Mouse (Mus musculus) embryonic facial prominence, embryonic 10.5 days (tissue): ENCODE results near the gene Eaf2. TPM values are rescaled to one million over a fixed set of nuclear protein-coding genes. Genes with fewer than 3 reads are reported as not detected.
"Not testable (repeated sequence)": the region's sequence is repeated elsewhere in the genome, so short reads cannot be mapped to it uniquely, and the experiment has no call there.

Experiments
- DNase-seq: peaks from one replicate; pipeline ENCODE4 v3.0.0-alpha.2; 2017; ENCODE audit warnings: low spot score
- H3K27ac ChIP-seq: fragments of 300-500 bp; sonication (generic); replicated peaks from 2 replicates; pipeline ENCODE4 v1.5.1; 2016; ENCODE audit warnings: mild to moderate bottlenecking
- H3K27me3 ChIP-seq: fragments of 300-500 bp; sonication (generic); replicated peaks from 2 replicates; pipeline ENCODE4 v1.6.1; 2016; ENCODE audit warnings: low read depth, mild to moderate bottlenecking; ENCODE audit not compliant: poor library complexity, severe bottlenecking
- H3K36me3 ChIP-seq: fragments of 300-500 bp; sonication (generic); replicated peaks from 2 replicates; pipeline ENCODE4 v1.6.1; 2016; ENCODE audit warnings: mild to moderate bottlenecking, moderate library complexity
- H3K4me1 ChIP-seq: fragments of 300-500 bp; sonication (generic); 2 replicates; pipeline ENCODE4 v1.6.1; 2016
- H3K4me3 ChIP-seq: fragments of 300-500 bp; sonication (generic); 2 replicates; pipeline ENCODE4 v1.5.1; 2016; ENCODE audit warnings: mild to moderate bottlenecking, moderate library complexity
- H3K9me3 ChIP-seq: fragments of 300-500 bp; sonication (generic); 2 replicates; pipeline ENCODE4 v1.6.1; 2016; ENCODE audit warnings: mild to moderate bottlenecking
- WGBS: fragments of 180-500 bp; shearing (Covaris S2); methylation state at CpG from one replicate; pipeline ENCODE4 v1.1.7; 2016; 5-methylcytosine and 5-hydroxymethylcytosine counted together
- polyA plus RNA-seq: library from polyadenylated mRNA; unstranded; fragments of >200 nt; fragmentation: Nextera tagmentation; extraction: Ambion mirVana; gene quantifications from 2 replicates; pipeline ENCODE4 v1.2.1, GENCODE M21; 2016

Eaf2 gene
- polyA plus RNA-seq, 1 experiment from 2014 or later, result 1.4 TPM

DNA sequence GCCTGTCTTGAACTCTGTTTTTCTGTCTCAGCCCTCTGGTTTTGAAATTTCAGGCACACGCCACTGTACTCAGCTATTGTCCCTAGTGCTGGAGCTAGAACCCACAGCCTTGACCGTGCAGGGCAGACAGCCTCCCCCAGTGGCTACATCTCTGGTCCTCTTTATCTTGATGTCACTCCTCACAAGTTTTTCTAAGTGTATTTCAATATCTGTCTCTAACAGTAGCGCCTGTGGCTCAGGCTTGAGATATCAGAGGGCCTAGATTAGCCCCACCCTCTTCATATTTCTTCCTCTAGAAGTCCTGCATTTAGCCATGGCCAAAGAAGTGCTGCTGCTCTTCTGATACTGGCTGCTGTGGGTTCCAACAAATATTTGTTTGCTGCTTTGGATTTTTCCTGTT is 15.8 kb upstream of the Eaf2 start:
- WGBS, result 90% methylated on average over 3 of the region's 3 CpGs
- Histone ChIP-seq H3K36me3 (peaks cover 86% of the 10 kb centered on the region), H3K4me1 (no peaks in the 10 kb centered on the region), H3K9me3 (no peaks in the 10 kb centered on the region), H3K27me3 (no peaks in the 10 kb centered on the region), H3K27ac (no peak overlapping the region), H3K4me3 (no peak overlapping the region)
- no peak for DNase-seq

DNA sequence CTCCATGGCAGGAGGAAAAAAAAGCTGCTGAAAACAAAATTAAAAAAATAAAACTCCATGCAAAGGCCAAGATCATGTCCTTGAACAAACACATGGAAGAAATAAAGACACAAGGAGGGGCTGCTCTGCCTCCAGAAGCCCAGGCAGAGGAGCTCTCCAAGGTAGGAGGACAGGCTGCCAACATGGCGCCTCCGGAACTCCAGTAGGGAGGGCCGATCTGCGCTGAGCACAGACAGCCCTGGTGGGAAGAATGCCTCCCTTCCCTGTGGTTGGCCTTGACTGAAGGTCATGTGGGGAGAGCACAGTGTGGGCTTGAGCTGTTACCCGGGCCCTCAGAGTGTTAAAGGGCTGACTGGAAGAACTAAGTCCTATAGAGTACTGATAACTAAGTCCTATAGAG is 12.7 kb upstream of the Eaf2 start:
- no peak for DNase-seq
- H3K27ac ChIP-seq, result no peak overlapping the region
- H3K36me3 ChIP-seq, result peaks cover 64% of the 10 kb centered on the region
- H3K4me1 ChIP-seq, result no peaks in the 10 kb centered on the region
- H3K4me3 ChIP-seq, result no peak overlapping the region
- no peaks in the 10 kb centered on the region for H3K27me3 ChIP-seq
- 84% methylated on average over 5 of the region's 5 CpGs for WGBS
- H3K9me3 ChIP-seq, result no peaks in the 10 kb centered on the region

DNA sequence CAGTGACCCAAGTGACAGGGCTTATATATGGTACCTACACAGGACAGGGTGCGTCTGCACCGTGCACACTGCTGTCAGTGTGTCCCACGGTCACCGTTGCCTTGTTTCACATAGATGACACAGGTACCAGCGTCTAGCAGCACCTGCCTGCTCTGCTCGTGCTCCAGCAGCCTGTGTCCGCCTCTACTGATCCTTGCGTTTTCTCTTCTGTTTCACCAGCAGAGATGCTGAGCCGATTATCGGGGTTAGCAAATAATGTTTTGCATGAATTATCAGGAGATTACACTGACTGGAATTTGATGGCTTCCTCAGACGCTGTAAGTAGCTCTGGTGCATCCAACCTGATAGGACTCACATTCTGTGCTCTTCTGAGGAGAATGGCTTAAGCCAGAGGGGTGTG is 11.1 kb upstream of the Eaf2 start:
- WGBS, result 93% methylated on average over 11 of the region's 11 CpGs
- Histone ChIP-seq H3K36me3 (peaks cover 49% of the 10 kb centered on the region), H3K27ac (no peak overlapping the region), H3K4me3 (no peak overlapping the region), H3K27me3 (no peaks in the 10 kb centered on the region), H3K9me3 (no peaks in the 10 kb centered on the region), H3K4me1 (no peaks in the 10 kb centered on the region)
- no peak for DNase-seq

DNA sequence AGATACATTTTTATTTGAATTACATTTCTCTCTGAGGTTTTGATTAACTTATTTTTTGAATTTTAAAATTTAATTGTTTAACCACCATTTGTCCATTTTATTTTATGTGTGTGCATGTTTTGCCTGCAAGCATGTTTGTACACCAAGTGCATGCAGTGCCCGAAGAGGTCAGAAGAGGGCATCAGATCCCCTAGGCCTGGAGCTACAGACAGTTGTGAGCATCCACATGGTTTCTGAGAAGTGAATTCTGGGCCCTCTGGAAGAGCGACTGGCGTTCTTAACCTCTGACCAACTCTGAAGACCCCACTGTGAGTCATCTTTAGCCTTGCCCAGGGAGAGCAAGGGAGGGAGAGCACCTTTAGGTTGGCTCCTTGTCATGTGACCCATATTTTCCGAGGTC is 10.1 kb upstream of the Eaf2 start:
- H3K36me3 ChIP-seq, result peaks cover 41% of the 10 kb centered on the region
- no peak overlapping the region for H3K4me3 ChIP-seq
- DNase-seq, result peak; percentile 45
- H3K4me1 ChIP-seq, result no peaks in the 10 kb centered on the region
- H3K27me3 ChIP-seq, result no peaks in the 10 kb centered on the region
- no peak overlapping the region for H3K27ac ChIP-seq
- 79% methylated on average over 4 of the region's 4 CpGs for WGBS
- no peaks in the 10 kb centered on the region for H3K9me3 ChIP-seq

DNA sequence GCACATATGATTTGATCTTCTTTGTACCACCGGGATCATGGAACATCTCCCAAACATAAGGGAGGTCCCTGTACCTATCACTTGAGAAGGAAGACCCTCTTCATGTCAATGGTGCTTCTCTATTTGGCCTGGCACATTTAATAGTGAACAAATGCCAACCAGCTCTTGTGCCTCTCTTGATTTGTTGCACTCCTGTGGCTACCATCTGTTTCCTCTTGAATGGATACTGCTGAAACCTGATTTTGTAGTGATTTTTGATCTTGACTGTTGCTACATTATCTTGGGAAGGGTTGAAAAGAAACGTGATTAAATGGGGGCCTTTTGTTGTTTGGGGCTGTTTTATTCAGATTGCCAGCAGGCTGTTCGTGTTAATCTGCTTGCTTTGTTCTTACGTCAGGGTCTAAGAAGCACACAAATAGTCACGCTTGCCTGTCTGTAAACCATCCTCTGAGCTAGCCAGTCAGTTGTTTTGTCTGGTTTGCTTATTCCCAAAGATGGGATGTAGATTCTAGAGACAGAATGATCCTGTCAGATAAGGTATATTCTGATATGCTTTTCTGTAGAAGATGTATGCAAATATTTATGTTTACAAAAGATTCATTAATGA is 8.0 kb upstream of the Eaf2 start:
- DNase-seq, result no peak
- Histone ChIP-seq H3K36me3 (peaks cover 26% of the 10 kb centered on the region), H3K27ac (no peak overlapping the region), H3K4me3 (no peak overlapping the region), H3K4me1 (no peaks in the 10 kb centered on the region), H3K27me3 (no peaks in the 10 kb centered on the region), H3K9me3 (no peaks in the 10 kb centered on the region)
- 66% methylated on average over 5 of the region's 5 CpGs for WGBS

DNA sequence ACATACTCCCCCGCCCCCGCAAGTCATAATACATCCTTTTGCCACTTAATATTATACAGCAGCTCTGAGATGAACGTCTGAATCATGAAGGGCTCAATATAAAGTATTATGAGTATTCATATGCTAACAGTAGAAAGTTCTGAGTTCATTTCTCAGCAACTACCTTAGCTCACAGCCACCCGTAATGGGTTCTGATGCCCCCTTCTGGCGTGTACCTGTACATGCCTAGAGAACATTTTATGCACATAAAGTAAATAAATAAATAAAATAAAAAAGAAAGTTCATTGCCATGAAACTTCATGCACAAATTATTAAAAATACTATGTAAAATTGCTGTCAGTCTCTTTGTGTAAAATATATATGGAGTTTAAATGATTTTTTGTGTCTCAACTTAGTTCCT is 2.5 kb upstream of the Eaf2 start:
- peaks cover 7% of the 10 kb centered on the region for H3K36me3 ChIP-seq
- 79% methylated on average over 5 of the region's 5 CpGs for WGBS
- H3K27ac ChIP-seq, result no peak overlapping the region
- no peaks in the 10 kb centered on the region for H3K9me3 ChIP-seq
- H3K4me1 ChIP-seq, result peaks cover 12% of the 10 kb centered on the region
- H3K4me3 ChIP-seq, result no peak overlapping the region
- DNase-seq, result no peak
- no peaks in the 10 kb centered on the region for H3K27me3 ChIP-seq

DNA sequence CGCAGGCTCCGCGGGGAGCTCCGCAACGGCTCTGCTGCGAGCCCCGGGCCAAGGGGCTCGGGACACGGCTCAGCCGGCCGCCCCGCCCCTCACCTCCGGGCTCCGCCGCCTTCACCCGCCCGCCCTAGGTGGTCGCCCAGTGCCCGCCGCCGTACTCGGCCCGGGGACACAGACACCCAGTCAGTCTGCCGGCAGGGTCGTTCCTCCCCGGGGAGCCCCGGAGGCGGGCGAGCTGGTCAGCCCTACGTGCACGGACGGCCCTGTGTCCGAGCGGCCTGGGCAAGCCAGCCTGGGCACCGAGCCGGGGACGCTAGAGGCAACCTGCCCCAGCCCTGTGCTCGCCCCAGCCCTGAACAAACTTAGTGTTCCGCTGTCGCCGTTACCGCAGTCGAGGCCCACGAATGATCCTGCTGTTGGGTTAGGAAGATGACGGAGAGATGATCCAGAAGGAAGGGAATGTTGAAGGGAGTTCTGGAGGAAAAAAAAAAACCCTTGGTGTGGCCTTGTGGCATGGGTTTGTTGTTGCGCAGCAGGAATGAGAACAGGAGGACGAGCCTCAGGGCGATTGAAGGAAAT is 561 bp upstream of the Eaf2 start:
- DNase-seq, result no peak
- WGBS, result under 1% methylated on average over 48 of the region's 48 CpGs

DNA sequence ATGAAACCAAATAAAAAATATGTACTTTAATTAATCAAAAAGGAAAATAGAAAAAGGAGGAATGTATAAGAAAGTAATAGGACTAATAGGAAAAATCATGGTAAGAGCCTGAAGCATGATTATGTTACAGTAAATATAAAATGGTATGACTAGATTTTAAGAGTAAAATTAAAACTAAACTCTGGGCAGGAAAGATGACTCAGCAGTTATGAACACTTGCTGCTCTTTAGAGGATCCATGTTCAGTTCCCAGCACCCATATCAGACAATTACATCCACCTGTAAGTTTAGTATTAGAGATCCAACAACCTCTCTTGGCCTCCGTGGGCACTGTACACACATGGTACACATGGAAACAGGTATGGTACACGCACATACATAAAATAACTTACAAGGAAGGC is 5.4 kb downstream of the Eaf2 start:
- DNase-seq, result no peak
- no peak overlapping the region for H3K4me3 ChIP-seq
- H3K4me1 ChIP-seq, result peaks cover 7% of the 10 kb centered on the region
- WGBS, result 96% methylated on average over 2 of the region's 2 CpGs
- H3K36me3 ChIP-seq, result peaks cover 79% of the 10 kb centered on the region
- no peaks in the 10 kb centered on the region for H3K27me3 ChIP-seq
- H3K27ac ChIP-seq, result no peak overlapping the region
- no peaks in the 10 kb centered on the region for H3K9me3 ChIP-seq

More for the DNA sequence above, 561 bp upstream of the Eaf2 start:
- Histone ChIP-seq H3K4me3 (peak overlapping the region; percentile 86), H3K4me1 (peaks cover 12% of the 10 kb centered on the region), H3K36me3 (peaks cover 26% of the 10 kb centered on the region), H3K27ac (peak overlapping the region; percentile 86), H3K27me3 (no peaks in the 10 kb centered on the region), H3K9me3 (no peaks in the 10 kb centered on the region)

DNA sequence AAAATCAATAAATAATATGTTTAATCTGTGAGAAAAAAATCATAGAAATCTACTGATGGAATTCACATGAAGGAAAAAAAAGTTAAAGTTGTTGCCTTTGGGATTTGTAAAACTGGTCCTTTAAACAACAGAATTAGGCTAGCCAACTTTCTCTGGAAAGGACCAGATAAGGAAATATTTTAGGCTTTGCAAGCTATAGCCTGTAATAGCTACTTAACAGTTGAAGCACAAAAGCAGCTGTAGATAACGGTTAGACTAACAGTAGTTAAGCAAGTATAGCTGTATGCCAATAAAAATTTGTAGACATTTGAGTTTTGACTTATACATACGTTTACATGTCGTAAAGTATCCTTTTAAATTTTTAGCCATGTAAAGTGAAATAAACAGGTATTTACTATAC is 11.2 kb downstream of the Eaf2 start:
- no peak for DNase-seq
- no peaks in the 10 kb centered on the region for H3K9me3 ChIP-seq
- no peak overlapping the region for H3K27ac ChIP-seq
- 96% methylated on average over 3 of the region's 3 CpGs for WGBS
- H3K4me1 ChIP-seq, result no peaks in the 10 kb centered on the region
- H3K36me3 ChIP-seq, result peaks cover 79% of the 10 kb centered on the region
- no peak overlapping the region for H3K4me3 ChIP-seq
- no peaks in the 10 kb centered on the region for H3K27me3 ChIP-seq

DNA sequence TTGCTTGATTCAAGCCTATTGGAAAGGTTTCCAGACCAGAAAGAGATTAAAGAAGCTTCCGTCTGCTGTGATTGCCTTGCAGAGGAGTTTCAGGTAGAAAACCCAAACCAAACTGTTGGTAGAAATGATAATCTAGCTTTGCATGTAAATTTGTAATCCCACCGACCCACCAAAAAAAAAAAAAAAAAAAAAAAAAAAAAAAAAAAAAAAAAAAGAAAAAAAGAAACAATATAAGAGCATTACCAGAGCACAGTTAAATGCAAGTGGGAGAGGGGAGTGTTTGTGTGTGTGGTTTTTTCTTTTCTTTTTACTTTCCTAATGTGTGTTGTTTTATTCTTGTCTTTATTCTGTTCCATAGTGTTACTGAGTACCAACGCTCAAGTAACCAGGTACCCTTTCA is 23.6 kb downstream of the Eaf2 start:
- DNase-seq, result no peak
- Histone ChIP-seq H3K4me1 (no peaks in the 10 kb centered on the region), H3K36me3 (peaks cover 84% of the 10 kb centered on the region), H3K9me3 (no peaks in the 10 kb centered on the region), H3K4me3 (no peak overlapping the region), H3K27me3 (no peaks in the 10 kb centered on the region), H3K27ac (no peak overlapping the region)
- 93% methylated on average over 3 of the region's 3 CpGs for WGBS

DNA sequence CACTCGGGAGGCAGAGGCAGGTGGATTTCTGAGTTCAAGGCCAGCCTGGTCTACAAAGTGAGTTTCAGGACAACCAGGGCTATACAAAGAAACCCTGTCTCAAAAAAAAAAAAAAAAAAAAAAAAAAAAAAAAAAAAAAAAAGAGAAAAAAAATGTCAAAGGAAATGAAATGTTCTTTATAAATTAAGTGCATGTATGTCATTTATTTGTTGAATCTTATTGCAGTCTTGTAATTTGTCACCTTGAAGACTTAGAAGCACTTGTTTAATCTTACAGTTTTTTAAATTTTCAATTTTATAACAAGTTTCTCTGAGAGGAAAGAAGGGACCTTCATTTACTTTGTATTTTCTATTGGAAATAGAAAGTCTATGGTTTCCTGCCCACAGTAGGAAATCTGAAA is 27.9 kb downstream of the Eaf2 start:
- not testable (repeated sequence) for H3K27ac ChIP-seq, H3K9me3 ChIP-seq, H3K4me3 ChIP-seq, H3K27me3 ChIP-seq, DNase-seq, H3K4me1 ChIP-seq
- peaks cover 81% of the 10 kb centered on the region for H3K36me3 ChIP-seq
- WGBS, result 98% methylated on average over 1 of the region's 1 CpGs

DNA sequence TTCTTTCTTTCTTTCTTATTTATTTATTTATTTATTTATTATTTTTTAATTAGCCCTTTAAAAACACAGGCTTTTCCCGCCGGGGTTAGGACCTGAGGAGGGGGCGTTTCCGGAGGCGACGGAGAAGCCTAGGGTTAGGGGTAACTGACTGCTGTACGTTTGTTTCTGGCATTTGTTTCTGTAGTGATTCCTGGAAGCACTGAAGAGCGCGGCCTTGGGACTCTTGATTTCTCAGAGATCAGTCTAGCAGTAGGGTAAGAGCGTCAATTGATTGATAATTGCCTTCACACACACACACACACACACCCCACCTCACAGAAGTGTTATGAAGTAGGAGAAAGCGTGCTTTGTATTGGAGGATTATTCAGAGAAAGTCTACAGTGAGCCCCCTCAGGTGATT is 46.0 kb downstream of the Eaf2 start:
- DNase-seq, result no peak
- H3K27me3 ChIP-seq, result peaks cover 18% of the 10 kb centered on the region
- H3K9me3 ChIP-seq, result no peaks in the 10 kb centered on the region
- peaks cover 26% of the 10 kb centered on the region for H3K36me3 ChIP-seq
- H3K4me1 ChIP-seq, result peaks cover 14% of the 10 kb centered on the region
- 5% methylated on average over 11 of the region's 11 CpGs for WGBS
- H3K4me3 ChIP-seq, result peak overlapping the region; percentile 90
- peak overlapping the region; percentile 97 for H3K27ac ChIP-seq

DNA sequence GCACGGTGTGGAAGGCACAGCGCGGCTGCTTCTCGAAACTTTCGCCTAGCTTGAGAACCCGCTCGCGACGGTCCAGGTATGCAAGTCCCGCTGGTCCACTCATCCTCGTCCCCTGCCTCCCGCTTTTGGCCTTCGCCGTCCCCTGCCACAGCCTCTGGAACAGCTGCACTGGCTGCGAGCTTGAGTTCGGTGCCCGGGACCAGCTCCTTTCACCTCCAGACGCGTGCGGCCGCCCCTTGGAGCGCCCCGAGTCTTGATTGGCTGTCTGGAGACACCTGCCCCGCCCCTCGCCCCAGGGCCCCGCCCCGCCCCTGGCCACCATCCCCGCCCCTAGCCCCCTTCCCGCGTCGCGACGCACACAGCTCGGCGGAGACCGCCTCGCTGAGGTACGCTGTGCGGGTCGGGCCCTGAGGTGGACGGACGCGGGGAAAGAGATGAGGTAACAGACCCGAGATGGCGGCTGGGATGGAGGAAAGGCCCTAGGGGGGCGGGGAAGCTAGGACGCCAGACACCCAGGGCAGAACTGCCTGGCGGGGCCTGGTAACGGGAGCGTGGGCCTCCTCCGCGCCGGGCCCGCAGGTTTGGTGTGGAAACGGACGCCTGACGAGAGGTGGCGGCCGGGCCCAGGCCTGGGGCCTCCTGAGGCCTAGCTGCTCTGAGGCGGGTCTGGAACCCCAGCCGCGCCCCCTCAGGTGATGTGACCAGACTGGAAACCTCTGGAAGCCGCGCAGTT is 46.6 kb downstream of the Eaf2 start, which contains the start of gene Iqcb1:
Gene Iqcb1, plus strand, starts transcription at position 332 of the 733 bp plus-strand sequence.
- no peaks in the 10 kb centered on the region for H3K9me3 ChIP-seq
- H3K36me3 ChIP-seq, result peaks cover 22% of the 10 kb centered on the region
- H3K4me1 ChIP-seq, result peaks cover 14% of the 10 kb centered on the region
- H3K4me3 ChIP-seq, result peak within 1 kb of the TSS; percentile 90
- under 1% methylated on average over 64 of the region's 64 CpGs for WGBS
- peak within 1 kb of the TSS; percentile 97 for H3K27ac ChIP-seq
- DNase-seq, result peak; percentile 95
- H3K27me3 ChIP-seq, result peaks cover 18% of the 10 kb centered on the region
